Mouse (Mus musculus) bone marrow macrophage, adult 2 months (primary cell): ENCODE results near the gene Fam20c.

Experiments
- CTCF ChIP-seq: IDR thresholded peaks from 2 replicates; pipeline ENCODE4 v1.5.1; 2012; ENCODE audit warnings: low read depth, mild to moderate bottlenecking, low read length, moderate library complexity
- POLR2A ChIP-seq: IDR thresholded peaks from 2 replicates; pipeline ENCODE4 v1.6.1; 2012; ENCODE audit warnings: mild to moderate bottlenecking, low read depth, low read length, borderline replicate concordance

DNA sequence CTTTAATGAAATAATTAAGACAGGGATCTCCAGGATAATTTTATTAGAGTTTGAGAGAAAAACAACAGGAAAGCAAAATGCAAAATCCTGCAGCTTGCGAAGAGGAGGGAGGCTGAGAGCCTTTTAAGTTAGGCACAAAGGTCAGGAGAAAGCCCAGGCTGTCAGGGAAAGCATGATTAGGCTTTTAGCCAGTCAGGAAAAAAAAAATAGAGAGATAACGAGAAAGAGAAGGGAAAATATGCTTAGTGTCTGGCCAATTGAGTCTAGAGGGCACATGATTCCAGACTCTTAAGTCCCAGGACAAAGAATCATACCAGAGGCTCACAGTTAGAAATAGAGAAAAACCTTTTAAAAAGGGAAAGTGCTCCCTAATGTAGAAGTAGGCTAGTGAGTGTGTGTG is 10.7 kb upstream of the Fam20c start:
- TF ChIP-seq CTCF (no peak), POLR2A (no peak)
